Mouse (Mus musculus) midbrain, embryonic 14.5 days (tissue): ENCODE measurements at regions not wholly inside any gene's neighbourhood (a gene's known extent, or its start where the extent isn't known, plus 50 kb on each side); places are given as distances from the start of the nearest gene placed in this dataset.

Source experiments
- ATAC-seq: fragments of 200-750 bp; cut with Nextera tagmentation; 2 replicates; pipeline ENCODE4 v1.8.0; 2017; ENCODE audit warnings: moderate number of reproducible peaks, moderate library complexity; ENCODE audit not compliant: low FRiP score, low TSS enrichment
- DNase-seq: peaks from one replicate; pipeline ENCODE4 v3.0.0-alpha.2; 2015
- H3K27ac ChIP-seq: fragments of 300-500 bp; sonication (generic); replicated peaks from 2 replicates; pipeline ENCODE4 v1.5.1; 2014; ENCODE audit warnings: mild to moderate bottlenecking, low read depth, low read length, moderate library complexity
- H3K27me3 ChIP-seq: fragments of 300-500 bp; sonication (generic); 2 replicates; pipeline ENCODE4 v1.6.1; 2014; ENCODE audit warnings: low read length, control low read depth, mixed read lengths; ENCODE audit not compliant: control insufficient read depth, insufficient read depth
- H3K36me3 ChIP-seq: fragments of 300-500 bp; sonication (generic); 2 replicates; pipeline ENCODE4 v1.6.1; 2014; ENCODE audit warnings: low read length, control low read depth; ENCODE audit not compliant: control insufficient read depth, insufficient read depth
- H3K4me1 ChIP-seq: fragments of 300-500 bp; sonication (generic); 2 replicates; pipeline ENCODE4 v1.6.1; 2014; ENCODE audit warnings: mild to moderate bottlenecking, antibody characterized with exemption, low read length, control low read depth; ENCODE audit not compliant: control insufficient read depth, insufficient read depth
- H3K4me2 ChIP-seq: fragments of 300-500 bp; sonication (generic); 2 replicates; pipeline ENCODE4 v1.6.1; 2014; ENCODE audit warnings: mild to moderate bottlenecking, low read length, moderate library complexity
- H3K4me3 ChIP-seq: fragments of 300-500 bp; sonication (generic); replicated peaks from 2 replicates; pipeline ENCODE4 v1.5.1; 2014; ENCODE audit warnings: low read depth, low read length
- H3K9ac ChIP-seq: fragments of 300-500 bp; sonication (generic); replicated peaks from 2 replicates; pipeline ENCODE4 v1.6.1; 2014; ENCODE audit warnings: mild to moderate bottlenecking, low read length, moderate library complexity
- H3K9me3 ChIP-seq: fragments of 300-500 bp; sonication (generic); 2 replicates; pipeline ENCODE4 v1.6.1; 2016; ENCODE audit warnings: low read length, control low read depth, mixed read lengths; ENCODE audit not compliant: control insufficient read depth
- WGBS: fragments of 180-500 bp; shearing (Covaris S2); extraction: QIAGEN DNeasy Blood & Tissue Kit; methylation state at CpG from one replicate; pipeline ENCODE4 v1.1.7; 2014; 5-methylcytosine and 5-hydroxymethylcytosine counted together

DNA sequence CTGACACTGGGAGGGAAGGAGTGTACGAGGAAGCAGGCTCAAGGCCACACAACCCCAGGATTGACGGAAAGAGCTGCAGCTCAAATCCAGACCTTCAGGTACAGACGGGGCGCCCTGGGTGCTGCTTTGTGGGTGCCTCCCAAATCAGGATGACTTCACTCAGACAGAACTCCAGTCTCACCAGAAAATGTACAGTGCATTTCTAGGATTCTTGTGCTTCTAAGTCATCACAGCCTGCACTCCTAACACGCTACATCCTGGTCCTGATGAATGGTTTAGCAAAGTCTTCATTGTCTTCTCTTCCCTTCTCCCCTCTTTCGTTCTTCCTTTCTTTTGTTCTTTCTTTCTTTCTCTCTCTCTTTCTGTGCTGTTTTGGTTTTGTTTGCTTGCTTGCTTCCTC, 145.3 kb upstream of the Zfp703 start:
- no peaks in the 10 kb centered on the region for H3K27me3 ChIP-seq
- no peak overlapping the region for H3K9ac ChIP-seq

DNA sequence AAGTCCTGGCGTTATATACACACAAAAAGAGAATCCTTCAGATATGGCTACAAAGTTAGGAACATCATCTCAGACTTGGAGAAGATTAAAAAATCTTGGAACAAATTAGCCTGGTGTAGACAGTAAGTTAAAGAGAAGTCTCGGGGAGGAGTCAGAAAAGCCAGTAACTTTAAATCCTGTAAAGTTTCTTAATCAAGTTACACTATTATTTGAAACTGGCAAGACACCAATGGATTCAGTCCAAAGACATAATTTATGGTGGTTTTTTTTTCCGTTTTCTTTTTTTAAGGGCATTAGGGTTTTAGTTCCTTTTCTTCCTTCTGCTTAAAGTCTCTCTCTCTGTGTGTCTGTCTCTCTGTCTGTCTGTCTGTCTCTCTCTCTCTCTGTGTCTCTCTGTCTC, 144.6 kb upstream of the Zfp703 start:
- ATAC-seq: no peak
- Histone ChIP-seq H3K36me3 (no peaks in the 10 kb centered on the region), H3K9ac (no peak overlapping the region), H3K4me1 (no peaks in the 10 kb centered on the region), H3K27me3 (no peaks in the 10 kb centered on the region), H3K27ac (no peak overlapping the region), H3K9me3 (no peaks in the 10 kb centered on the region), H3K4me3 (no peak overlapping the region), H3K4me2 (no peak overlapping the region)
- no peak for DNase-seq
- WGBS: 87% methylated on average over 3 of the region's 3 CpGs

More for the DNA sequence above, 145.3 kb upstream of the Zfp703 start:
- Histone ChIP-seq H3K4me3 (no peak overlapping the region), H3K36me3 (no peaks in the 10 kb centered on the region), H3K9me3 (no peaks in the 10 kb centered on the region), H3K4me2 (no peak overlapping the region), H3K27ac (no peak overlapping the region), H3K4me1 (no peaks in the 10 kb centered on the region)
- DNase-seq (no peak), ATAC-seq (no peak)
- WGBS: 84% methylated on average over 6 of the region's 6 CpGs

- no peaks in the 10 kb centered on the region for H3K27me3 ChIP-seq
- H3K27ac ChIP-seq: no peak overlapping the region
- no peak overlapping the region for H3K4me2 ChIP-seq
- no peak overlapping the region for H3K4me3 ChIP-seq
- no peak overlapping the region for H3K9ac ChIP-seq
- no peaks in the 10 kb centered on the region for H3K9me3 ChIP-seq
- no peaks in the 10 kb centered on the region for H3K36me3 ChIP-seq
- no peaks in the 10 kb centered on the region for H3K4me1 ChIP-seq
- 6% methylated on average over 4 of the region's 4 CpGs for WGBS
- DNase-seq (peak; percentile 75), ATAC-seq (peak; percentile 62; the same call in 1 of the 2 replicates)
These were observed 143.8 kb upstream of the Zfp703 start for GRCm38 (mm10) chr8:26833297-26833696.

DNA sequence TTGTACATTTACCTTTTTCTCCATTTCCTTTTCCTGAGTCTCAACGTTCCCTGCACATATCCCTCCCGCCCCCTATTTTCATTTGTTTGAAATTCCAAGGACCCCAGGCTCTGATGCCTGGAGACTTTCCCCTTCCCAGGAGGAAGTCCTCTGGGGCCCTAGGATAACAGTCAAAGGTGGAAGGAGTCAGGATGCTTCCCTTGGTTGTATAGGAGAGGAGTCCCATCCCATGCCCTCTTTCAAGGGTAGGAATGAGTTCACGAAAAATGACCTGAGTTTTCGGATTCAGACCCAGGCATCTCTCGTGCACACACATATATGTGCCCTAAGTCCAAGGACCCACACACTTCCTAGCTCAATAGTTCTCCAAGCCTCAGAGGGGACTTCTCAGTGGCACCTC, 143.3 kb upstream of the Zfp703 start:
- H3K9ac ChIP-seq: no peak overlapping the region
- H3K4me1 ChIP-seq: no peaks in the 10 kb centered on the region
- 61% methylated on average over 5 of the region's 5 CpGs for WGBS
- H3K4me3 ChIP-seq: no peak overlapping the region
- H3K27ac ChIP-seq: no peak overlapping the region
- no peaks in the 10 kb centered on the region for H3K9me3 ChIP-seq
- ATAC-seq (no peak), DNase-seq (no peak)
- H3K4me2 ChIP-seq: no peak overlapping the region
- no peaks in the 10 kb centered on the region for H3K36me3 ChIP-seq
- no peaks in the 10 kb centered on the region for H3K27me3 ChIP-seq

- Histone ChIP-seq H3K27ac (no peak overlapping the region), H3K9ac (no peak overlapping the region), H3K36me3 (no peaks in the 10 kb centered on the region), H3K27me3 (no peaks in the 10 kb centered on the region), H3K4me2 (no peak overlapping the region), H3K9me3 (no peaks in the 10 kb centered on the region), H3K4me3 (no peak overlapping the region), H3K4me1 (no peaks in the 10 kb centered on the region)
- WGBS: 88% methylated on average over 13 of the region's 13 CpGs
- ATAC-seq (no peak), DNase-seq (no peak)
These were observed 142.5 kb upstream of the Zfp703 start for GRCm38 (mm10) chr8:26834604-26835003.

DNA sequence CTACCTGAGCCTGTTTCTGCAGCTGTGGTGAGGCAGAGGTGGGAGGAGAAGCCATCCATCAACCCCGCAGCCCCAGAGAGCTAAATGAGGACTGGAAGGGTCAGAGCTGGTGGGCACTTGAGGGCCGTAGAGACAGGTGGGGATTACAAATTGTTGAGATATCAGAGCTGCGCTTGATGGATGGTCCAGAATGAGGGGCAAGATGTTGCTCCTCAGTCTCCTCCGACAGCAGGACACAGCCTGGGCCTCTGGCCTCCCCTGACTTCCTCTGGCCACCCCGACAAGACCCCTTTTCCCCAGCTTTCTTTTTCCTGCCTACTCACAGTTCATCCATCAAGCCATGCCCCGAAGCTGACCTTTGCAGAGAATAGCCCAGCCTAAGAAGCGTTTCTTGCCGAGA, 142.0 kb upstream of the Zfp703 start:
- Histone ChIP-seq H3K4me3 (no peak overlapping the region), H3K9ac (no peak overlapping the region), H3K36me3 (no peaks in the 10 kb centered on the region), H3K27me3 (no peaks in the 10 kb centered on the region), H3K4me2 (no peak overlapping the region), H3K9me3 (no peaks in the 10 kb centered on the region), H3K27ac (no peak overlapping the region), H3K4me1 (no peaks in the 10 kb centered on the region)
- ATAC-seq: no peak
- 69% methylated on average over 8 of the region's 8 CpGs for WGBS
- DNase-seq: no peak

GRCm38 (mm10) chr8:26835616-26836015, 141.5 kb upstream of the Zfp703 start:
- no peaks in the 10 kb centered on the region for H3K27me3 ChIP-seq
- H3K4me1 ChIP-seq: no peaks in the 10 kb centered on the region
- H3K9me3 ChIP-seq: no peaks in the 10 kb centered on the region
- no peak for DNase-seq
- H3K27ac ChIP-seq: no peak overlapping the region
- H3K4me2 ChIP-seq: no peak overlapping the region
- ATAC-seq: no peak
- H3K4me3 ChIP-seq: no peak overlapping the region
- no peak overlapping the region for H3K9ac ChIP-seq
- H3K36me3 ChIP-seq: no peaks in the 10 kb centered on the region
- WGBS: 89% methylated on average over 6 of the region's 6 CpGs

DNA sequence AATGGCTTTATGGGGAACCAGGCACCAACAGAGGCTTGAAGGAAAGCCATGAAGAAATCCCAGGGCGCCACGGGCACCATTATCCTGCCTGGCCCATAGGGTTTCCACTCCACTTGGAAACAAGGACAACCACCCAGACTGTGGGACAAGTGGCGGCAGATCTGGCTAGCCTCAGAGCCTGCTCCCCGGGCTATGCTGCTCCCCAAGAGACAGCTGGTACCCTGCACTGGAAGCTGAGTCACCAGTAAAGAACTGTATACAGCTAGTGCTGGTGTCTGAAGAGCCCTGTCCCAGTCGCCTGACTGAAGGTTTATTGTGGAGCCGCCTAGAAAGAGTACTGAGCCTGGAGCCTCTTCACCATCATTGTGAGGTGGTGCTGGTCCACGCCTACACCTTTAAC, 140.6 kb upstream of the Zfp703 start:
- H3K27me3 ChIP-seq: no peaks in the 10 kb centered on the region
- no peak overlapping the region for H3K9ac ChIP-seq
- no peak overlapping the region for H3K27ac ChIP-seq
- H3K4me1 ChIP-seq: no peaks in the 10 kb centered on the region
- no peak for ATAC-seq
- no peak overlapping the region for H3K4me2 ChIP-seq
- 96% methylated on average over 7 of the region's 7 CpGs for WGBS
- no peaks in the 10 kb centered on the region for H3K9me3 ChIP-seq
- no peak for DNase-seq
- H3K4me3 ChIP-seq: no peak overlapping the region
- no peaks in the 10 kb centered on the region for H3K36me3 ChIP-seq

- Histone ChIP-seq H3K4me2 (no peak overlapping the region), H3K9me3 (no peaks in the 10 kb centered on the region), H3K27me3 (no peaks in the 10 kb centered on the region), H3K27ac (no peak overlapping the region), H3K36me3 (no peaks in the 10 kb centered on the region), H3K4me1 (no peaks in the 10 kb centered on the region), H3K9ac (no peak overlapping the region), H3K4me3 (no peak overlapping the region)
- DNase-seq (no peak), ATAC-seq (no peak)
- WGBS: 37% methylated on average over 2 of the region's 2 CpGs
These were observed 136.8 kb upstream of the Zfp703 start for GRCm38 (mm10) chr8:26840286-26840685.
